Mouse (Mus musculus): ENCODE data around the gene Tifa.

GRCm38 (mm10) chr3:127743614-127744365 lies 45.8 kb upstream of the Tifa start:
- TF ChIP-seq POLR2A (IDR thresholded peaks at IDR 0.05; ENCODE audit: extremely low read depth, insufficient read depth, low read length) (no peak), CTCF (IDR thresholded peaks at IDR 0.05; ENCODE audit: low read depth, low read length) (no peak)

All from liver, adult 2 months (tissue).